Mouse (Mus musculus): Measurements from ENCODE around the gene Btaf1.

GRCm38 (mm10) chr19:36929816-36930215 lies 3.9 kb downstream of the Btaf1 start:
- TF ChIP-seq POLR2A (IDR thresholded peaks at IDR 0.05; ENCODE audit: extremely low read depth, insufficient read depth, low read length) (no peak), CTCF (IDR thresholded peaks at IDR 0.05; ENCODE audit: low read depth, low read length) (no peak)

All from liver, adult 2 months (tissue).